ENCODE assay signal across 33 mouse cellular contexts in genomic region chr13:35800270-35800669, GRCm38 (mm10).
"Had no signal": no experiment of that assay in that cellular context is flagged by ENCODE, and none has a peak within 500 bp of the region (broad histone marks: within the 10 kb centered on the region; RNA-seq: fewer than 3 reads in every experiment).

No protein-coding gene starts in this region.

- H3K36me3 ChIP-seq: heart, embryonic 15.5 days; hindbrain, embryonic 12.5 days; hindbrain, embryonic 13.5 days; hindbrain, embryonic 15.5 days; kidney, embryonic 15.5 days had no signal

- H3K27me3 ChIP-seq: heart, embryonic 12.5 days; heart, embryonic 13.5 days; heart, embryonic 15.5 days; hindbrain, embryonic 12.5 days; hindbrain, embryonic 13.5 days; hindbrain, embryonic 15.5 days; kidney, embryonic 15.5 days had no signal

- H3K4me3 ChIP-seq: heart, embryonic 10.5 days; heart, embryonic 12.5 days; heart, embryonic 13.5 days; heart, embryonic 15.5 days; hindbrain, embryonic 10.5 days; hindbrain, embryonic 12.5 days; hindbrain, embryonic 13.5 days; hindbrain, embryonic 15.5 days; kidney, embryonic 15.5 days; layer of hippocampus, adult 2 months; left cerebral cortex, adult 2 months had no signal

- H3K9ac ChIP-seq: heart, embryonic 12.5 days; heart, embryonic 13.5 days; heart, embryonic 15.5 days; hindbrain, embryonic 12.5 days; hindbrain, embryonic 13.5 days; hindbrain, embryonic 14.5 days; hindbrain, embryonic 15.5 days; kidney, embryonic 15.5 days had no signal

- H3K4me2 ChIP-seq: heart, embryonic 11.5 days; heart, embryonic 12.5 days; heart, embryonic 13.5 days; heart, embryonic 15.5 days; hindbrain, embryonic 12.5 days; hindbrain, embryonic 13.5 days; hindbrain, embryonic 14.5 days; hindbrain, embryonic 15.5 days; kidney, embryonic 15.5 days had no signal

- ATAC-seq: hindbrain, embryonic 16.5 days; hindbrain, postnatal 0 days; inflammation-experienced regulatory T-cells, adult 6 months had no signal

- H3K27ac ChIP-seq: heart, embryonic 10.5 days; heart, embryonic 13.5 days; heart, embryonic 15.5 days; hindbrain, embryonic 10.5 days; hindbrain, embryonic 12.5 days; hindbrain, embryonic 13.5 days; hindbrain, embryonic 14.5 days; hindbrain, embryonic 15.5 days; hindbrain, postnatal 0 days; kidney, embryonic 15.5 days; kidney, postnatal 0 days; layer of hippocampus, adult 2 months; left cerebral cortex, adult 2 months had no signal

- DNase-seq: heart, postnatal 10 days; heart, postnatal 14 days; heart, postnatal 36 days; heart, postnatal 4 days; kidney, adult 11 months; kidney, adult 18-20 months; kidney, adult 2 months; kidney, adult 8-10 months; kidney, adult 9 months; kidney, postnatal 10 days; kidney, postnatal 14 days; kidney, postnatal 25 days; kidney, postnatal 36 days; kidney, postnatal 4 days; layer of hippocampus, adult 9-11 months; layer of hippocampus, postnatal 36 days had no signal

- H3K9me3 ChIP-seq: heart, embryonic 15.5 days; hindbrain, embryonic 15.5 days; kidney, embryonic 15.5 days had no signal
